Mouse (Mus musculus): ENCODE data around the gene Asic2.

DNA sequence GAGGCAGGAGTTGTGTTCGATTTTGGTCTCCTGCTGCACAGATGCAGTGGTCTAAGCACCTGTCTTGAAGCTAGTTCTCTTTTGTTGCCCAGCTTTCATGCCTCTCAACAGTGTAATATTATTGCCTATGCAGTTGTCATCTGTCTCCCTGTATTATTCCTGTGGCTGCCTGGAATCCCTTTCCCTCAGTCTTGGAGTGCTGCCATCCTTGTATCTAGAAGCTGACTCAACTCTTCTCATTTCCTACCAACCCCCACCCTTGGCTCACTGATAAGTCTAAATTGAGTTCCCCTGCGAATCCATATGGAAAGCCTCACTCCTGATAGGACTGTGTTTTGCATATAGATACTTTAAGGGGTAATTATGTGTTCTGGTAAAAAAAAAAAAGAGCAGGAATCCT, 373.0 kb downstream of the Asic2 start:
- TF ChIP-seq POLR2A (IDR thresholded peaks at IDR 0.05; ENCODE audit: control insufficient read depth, extremely low read depth, insufficient read depth, low read length, poor library complexity) (no peak), CTCF (IDR thresholded peaks at IDR 0.05; ENCODE audit: borderline replicate concordance, control insufficient read depth, extremely low read depth, insufficient read depth, low read length, poor library complexity) (no peak)
